Mouse (Mus musculus): ENCODE results near the gene P2ry12. TPM values are rescaled to one million over a fixed set of nuclear protein-coding genes. Genes with fewer than 3 reads are reported as not detected.

Gene P2ry12
- total and polyA plus RNA-seq, 2 experiments from 2014 or later, result 15.4 to 17.8 TPM

DNA sequence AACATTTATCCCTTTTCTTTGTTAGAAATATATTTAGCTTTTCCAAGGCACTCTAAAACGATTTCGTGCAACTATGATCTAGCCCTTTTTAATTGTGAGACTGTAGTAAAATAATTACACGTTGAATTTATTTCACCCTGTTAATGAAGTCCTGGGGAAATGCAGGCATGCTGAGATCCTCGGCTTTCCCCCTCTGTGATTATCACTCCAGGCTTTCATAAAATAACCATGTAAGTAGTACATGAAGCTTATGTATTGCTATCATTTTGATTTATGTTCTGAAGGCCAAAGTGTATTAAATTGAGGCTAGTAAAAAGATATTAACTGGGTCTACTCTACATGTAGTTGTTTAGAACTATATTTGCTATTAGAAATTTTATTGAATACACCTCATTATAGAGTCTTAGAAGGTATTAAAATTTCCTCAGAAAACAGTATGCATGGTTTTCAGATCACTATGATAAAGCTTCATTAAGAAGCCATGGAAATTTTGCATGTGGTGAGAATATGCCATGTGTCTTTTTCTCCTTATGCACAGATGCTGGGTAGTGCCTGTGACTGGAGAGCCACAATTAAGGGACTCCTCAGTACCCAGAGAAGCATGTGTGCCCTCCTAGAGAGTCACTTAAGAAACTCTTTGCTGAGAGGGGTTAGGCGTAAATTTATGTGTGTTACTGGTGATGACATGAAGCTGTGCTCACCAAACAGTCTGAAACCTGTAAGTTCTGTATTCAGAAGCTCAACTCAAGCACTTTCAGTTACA lies 30.9 kb upstream of the P2ry12 start:
- no peaks in the 10 kb centered on the region for H3K4me1 ChIP-seq (ENCODE audit: insufficient read depth, low read length)
- WGBS, result 69% methylated on average over 5 of the region's 5 CpGs
- no peak overlapping the region for H3K9ac ChIP-seq (replicated peaks; ENCODE audit: low read length)
- H3K36me3 ChIP-seq (ENCODE audit: insufficient read depth, low read length), result no peaks in the 10 kb centered on the region
- no peak overlapping the region for H3K4me3 ChIP-seq (ENCODE audit: low read length)
- ATAC-seq (no peak), DNase-seq (ENCODE audit: low spot score) (no peak)
- no peak overlapping the region for H3K4me2 ChIP-seq (ENCODE audit: low read depth, low read length)
- H3K9me3 ChIP-seq (ENCODE audit: low read length), result no peaks in the 10 kb centered on the region
- H3K27ac ChIP-seq, result no peak overlapping the region
- TF ChIP-seq CTCF (IDR thresholded peaks at IDR 0.05; ENCODE audit: low read depth), result no peak
- no peaks in the 10 kb centered on the region for H3K27me3 ChIP-seq (ENCODE audit: insufficient read depth, low read length)

DNA sequence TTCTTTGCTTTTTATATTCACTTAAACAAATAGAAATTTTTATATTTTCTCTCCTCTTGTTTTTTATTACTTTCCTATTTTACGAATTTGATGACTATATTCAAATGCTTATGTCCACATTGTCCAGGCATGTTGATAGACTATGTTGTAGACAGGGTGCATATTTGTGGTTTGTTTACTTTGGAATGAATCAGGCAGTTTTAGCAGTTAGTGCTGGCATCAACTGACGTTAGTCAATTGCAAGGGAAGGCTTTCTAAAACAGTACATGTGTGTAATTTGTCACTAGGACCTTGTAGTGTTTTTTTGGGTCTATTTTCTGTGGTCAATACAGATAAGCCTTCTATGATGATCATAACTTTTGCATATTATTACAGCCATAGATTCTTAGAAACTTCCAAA lies 27.9 kb upstream of the P2ry12 start:
- Histone ChIP-seq H3K4me2 (ENCODE audit: low read depth, low read length) (no peak overlapping the region), H3K9me3 (ENCODE audit: low read length) (no peaks in the 10 kb centered on the region), H3K4me1 (ENCODE audit: insufficient read depth, low read length) (no peaks in the 10 kb centered on the region), H3K27me3 (ENCODE audit: insufficient read depth, low read length) (no peaks in the 10 kb centered on the region), H3K36me3 (ENCODE audit: insufficient read depth, low read length) (no peaks in the 10 kb centered on the region), H3K9ac (replicated peaks; ENCODE audit: low read length) (no peak overlapping the region), H3K4me3 (ENCODE audit: low read length) (no peak overlapping the region), H3K27ac (no peak overlapping the region)
- TF ChIP-seq CTCF (IDR thresholded peaks at IDR 0.05; ENCODE audit: low read depth), result no peak
- WGBS, result 86% methylated on average over 2 of the region's 2 CpGs
- ATAC-seq (no peak), DNase-seq (ENCODE audit: low spot score) (no peak)

DNA sequence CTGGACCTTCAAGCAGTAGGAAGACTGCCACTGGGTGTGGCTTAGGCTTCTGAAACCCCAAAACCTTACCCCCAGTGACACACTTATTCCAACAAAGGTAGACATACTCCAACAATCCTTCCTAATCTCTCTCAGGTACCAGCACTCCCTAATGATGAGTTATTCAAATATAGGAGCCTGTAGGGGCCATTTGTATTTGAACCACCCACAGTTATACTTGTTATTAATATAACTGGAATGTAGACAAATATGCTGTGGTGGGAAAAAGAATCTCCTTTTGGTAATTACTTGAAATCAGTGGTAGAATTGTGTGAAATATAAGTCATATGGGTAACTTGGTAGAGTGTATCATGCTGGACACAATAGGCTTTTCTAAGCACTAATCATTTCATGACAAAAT lies 15.9 kb upstream of the P2ry12 start:
- no peak for DNase-seq (ENCODE audit: low spot score)
- Histone ChIP-seq H3K4me1 (ENCODE audit: insufficient read depth, low read length) (no peaks in the 10 kb centered on the region), H3K4me3 (ENCODE audit: low read length) (no peak overlapping the region), H3K9ac (replicated peaks; ENCODE audit: low read length) (no peak overlapping the region), H3K36me3 (ENCODE audit: insufficient read depth, low read length) (no peaks in the 10 kb centered on the region), H3K27me3 (ENCODE audit: insufficient read depth, low read length) (no peaks in the 10 kb centered on the region), H3K27ac (no peak overlapping the region), H3K9me3 (ENCODE audit: low read length) (no peaks in the 10 kb centered on the region), H3K4me2 (ENCODE audit: low read depth, low read length) (no peak overlapping the region)
- ATAC-seq, result no peak
- no peak for TF ChIP-seq CTCF (IDR thresholded peaks at IDR 0.05; ENCODE audit: low read depth)

DNA sequence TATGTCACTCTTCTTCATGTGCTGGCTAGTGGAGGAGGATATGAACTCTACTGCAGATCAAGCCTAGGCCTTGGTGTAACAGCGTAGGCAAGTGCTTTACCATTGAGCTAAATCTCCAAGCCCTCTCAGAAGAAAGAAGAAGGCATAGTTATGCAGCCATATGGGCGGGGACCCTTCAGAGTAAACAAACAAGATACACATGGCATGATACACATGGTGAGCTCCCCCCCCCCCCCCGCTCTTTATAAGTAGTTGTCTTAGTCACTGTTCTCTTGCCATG lies 15.5 kb upstream of the P2ry12 start:
- ATAC-seq (no peak), DNase-seq (ENCODE audit: low spot score) (no peak)
- Histone ChIP-seq H3K27ac (no peak overlapping the region), H3K36me3 (ENCODE audit: insufficient read depth, low read length) (no peaks in the 10 kb centered on the region), H3K9me3 (ENCODE audit: low read length) (no peaks in the 10 kb centered on the region), H3K4me1 (ENCODE audit: insufficient read depth, low read length) (no peaks in the 10 kb centered on the region), H3K9ac (replicated peaks; ENCODE audit: low read length) (no peak overlapping the region), H3K4me2 (ENCODE audit: low read depth, low read length) (no peak overlapping the region), H3K27me3 (ENCODE audit: insufficient read depth, low read length) (no peaks in the 10 kb centered on the region), H3K4me3 (ENCODE audit: low read length) (no peak overlapping the region)
- TF ChIP-seq CTCF (IDR thresholded peaks at IDR 0.05; ENCODE audit: low read depth), result no peak
- 92% methylated on average over 3 of the region's 3 CpGs for WGBS

DNA sequence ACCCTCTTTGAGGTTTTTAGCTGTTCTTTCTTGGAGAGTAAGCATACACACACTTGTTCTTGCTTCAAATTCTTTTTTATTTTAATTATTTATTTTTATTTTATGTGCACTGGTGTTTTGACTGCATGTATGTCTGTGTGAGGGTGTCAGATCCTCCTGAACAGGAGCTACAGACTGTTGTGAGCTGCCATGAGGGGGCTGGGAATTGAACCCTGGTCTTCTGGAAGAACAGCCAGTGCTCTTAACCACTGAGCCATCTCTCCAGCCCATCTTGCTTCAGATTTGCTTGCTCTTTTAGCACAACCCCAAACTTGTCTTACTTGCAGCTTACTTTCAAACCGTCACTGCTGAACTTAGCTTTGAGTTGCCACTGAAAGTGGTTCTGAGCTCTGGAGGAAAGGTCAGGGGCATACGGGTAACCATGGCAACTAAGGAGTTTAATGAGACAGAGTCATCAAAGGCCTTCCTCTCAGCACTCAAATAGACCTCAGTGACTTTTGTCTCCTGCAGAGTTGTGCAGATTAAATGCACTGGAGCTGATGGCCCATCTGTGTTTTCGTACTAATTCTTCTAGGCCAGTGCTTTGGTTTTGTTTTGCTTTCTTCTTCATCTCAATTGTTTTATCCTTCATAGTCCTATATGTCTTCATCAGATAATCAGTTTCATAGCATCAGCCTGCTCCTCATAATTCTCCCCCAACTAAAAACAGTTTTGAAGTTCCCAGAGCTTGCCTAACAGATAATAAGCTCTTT lies 15.0 kb upstream of the P2ry12 start:
- Histone ChIP-seq H3K4me3 (ENCODE audit: low read length) (no peak overlapping the region), H3K9ac (replicated peaks; ENCODE audit: low read length) (no peak overlapping the region), H3K4me1 (ENCODE audit: insufficient read depth, low read length) (no peaks in the 10 kb centered on the region), H3K4me2 (ENCODE audit: low read depth, low read length) (no peak overlapping the region), H3K36me3 (ENCODE audit: insufficient read depth, low read length) (no peaks in the 10 kb centered on the region), H3K9me3 (ENCODE audit: low read length) (no peaks in the 10 kb centered on the region), H3K27ac (no peak overlapping the region), H3K27me3 (ENCODE audit: insufficient read depth, low read length) (no peaks in the 10 kb centered on the region)
- no peak for TF ChIP-seq CTCF (IDR thresholded peaks at IDR 0.05; ENCODE audit: low read depth)
- WGBS, result 12% methylated on average over 3 of the region's 3 CpGs
- ATAC-seq (0 out of 2 replicates have a peak, but pooled peaks have one; percentile 27), DNase-seq (ENCODE audit: low spot score) (peak; percentile 8)

DNA sequence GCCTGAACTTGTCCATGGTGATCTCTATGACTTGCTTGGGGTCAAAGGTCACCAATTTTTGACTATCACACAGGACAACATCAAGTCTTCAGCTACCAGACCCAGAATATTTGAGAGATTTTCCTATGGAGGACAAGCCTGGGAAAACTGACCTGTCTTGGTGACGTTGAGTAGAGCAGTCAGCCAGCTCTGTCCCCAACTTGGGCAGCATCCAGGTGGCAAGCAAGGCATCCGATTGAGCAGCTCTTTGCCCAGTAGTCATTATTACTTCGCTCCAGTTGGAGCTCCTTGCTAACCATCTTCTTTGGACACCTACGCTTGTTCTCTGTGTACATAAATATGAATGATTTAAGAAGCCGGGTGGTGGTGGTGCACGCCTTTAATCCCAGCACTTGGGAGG lies 8.1 kb upstream of the P2ry12 start:
- ATAC-seq, result no peak
- Histone ChIP-seq H3K4me3 (ENCODE audit: low read length) (no peak overlapping the region), H3K9me3 (ENCODE audit: low read length) (no peaks in the 10 kb centered on the region), H3K27me3 (ENCODE audit: insufficient read depth, low read length) (no peaks in the 10 kb centered on the region), H3K27ac (no peak overlapping the region), H3K4me1 (ENCODE audit: insufficient read depth, low read length) (no peaks in the 10 kb centered on the region), H3K36me3 (ENCODE audit: insufficient read depth, low read length) (no peaks in the 10 kb centered on the region), H3K9ac (replicated peaks; ENCODE audit: low read length) (no peak overlapping the region), H3K4me2 (ENCODE audit: low read depth, low read length) (no peak overlapping the region)
- no peak for TF ChIP-seq CTCF (IDR thresholded peaks at IDR 0.05; ENCODE audit: low read depth)
- 93% methylated on average over 6 of the region's 6 CpGs for WGBS
- no peak for DNase-seq (ENCODE audit: low spot score)

DNA sequence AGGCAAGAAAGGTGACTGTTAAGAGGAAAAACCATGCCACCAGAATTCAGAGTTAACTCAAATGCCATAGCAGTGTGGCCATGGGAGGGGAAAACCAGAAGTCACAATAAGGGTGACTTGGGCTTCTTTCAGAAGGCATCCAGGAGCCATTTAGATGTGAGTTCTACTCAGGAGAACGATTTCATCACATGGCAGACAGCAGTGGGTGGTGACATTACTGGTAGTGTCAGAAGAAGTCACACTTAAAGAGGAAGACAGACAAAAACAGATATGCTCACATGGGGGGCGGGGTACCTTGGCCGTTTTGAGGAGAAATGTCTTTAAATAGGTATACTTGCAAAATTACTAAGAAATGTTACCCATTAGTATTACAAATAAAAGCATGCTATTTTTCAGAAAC lies 1.3 kb upstream of the P2ry12 start:
- no peaks in the 10 kb centered on the region for H3K9me3 ChIP-seq (ENCODE audit: low read length)
- 84% methylated on average over 3 of the region's 3 CpGs for WGBS
- no peak overlapping the region for H3K4me3 ChIP-seq (ENCODE audit: low read length)
- H3K36me3 ChIP-seq (ENCODE audit: insufficient read depth, low read length), result no peaks in the 10 kb centered on the region; the same call in 1 of the 2 replicates
- no peak for DNase-seq (ENCODE audit: low spot score)
- no peaks in the 10 kb centered on the region for H3K27me3 ChIP-seq (ENCODE audit: insufficient read depth, low read length)
- H3K4me1 ChIP-seq (ENCODE audit: insufficient read depth, low read length), result no peaks in the 10 kb centered on the region
- no peak overlapping the region for H3K4me2 ChIP-seq (ENCODE audit: low read depth, low read length)
- no peak for TF ChIP-seq CTCF (IDR thresholded peaks at IDR 0.05; ENCODE audit: low read depth)
- no peak overlapping the region for H3K9ac ChIP-seq (replicated peaks; ENCODE audit: low read length)
- ATAC-seq, result no peak
- no peak overlapping the region for H3K27ac ChIP-seq
